Mouse (Mus musculus) layer of hippocampus, adult 6 months (tissue): ENCODE data around the gene Mdm4. TPM values are rescaled to one million over a fixed set of nuclear protein-coding genes. Genes with fewer than 3 reads are reported as not detected.

Source experiments
- long read RNA-seq, 2 experiments: library from polyadenylated mRNA; unstranded; transcript quantifications; one replicate each; pipeline ENCODE4 v2.0.0; 2019 to 2020
- microRNA-seq: library from miRNA; unstranded; fragments of <30 nt; microRNA quantifications from one replicate; pipeline ENCODE4 v1.2.0, GENCODE M21; 2020
- polyA plus RNA-seq: library from polyadenylated mRNA; unstranded; fragments of <200 nt; fragmentation: Nextera tagmentation; gene quantifications from 2 replicates; pipeline ENCODE4 v1.2.3, GENCODE M21; 2021

The Mdm4 gene
- 19.1 and 22.9 TPM in 2 replicates for polyA plus RNA-seq
- long read RNA-seq, experiment 1, partial matches to known transcripts: 10 of 16 reads
- long read RNA-seq, experiment 1, other reads (novel, unspliced or antisense): 5 of 16 reads
- long read RNA-seq, experiment 2, full-length matches to known transcripts: 14 of 49 reads
- long read RNA-seq, experiment 2, partial matches to known transcripts: 5 of 49 reads
- long read RNA-seq, experiment 2, other reads (novel, unspliced or antisense): 30 of 49 reads

GRCm38 (mm10) chr1:133030461-133030860 is at the start of gene Mdm4:
Gene Mdm4, minus strand, starts transcription at chr1:133030561.

GRCm38 (mm10) chr1:133045011-133045860 is 14.9 kb upstream of the Mdm4 start, which contains the start of gene Pik3c2b:
Gene Pik3c2b, plus strand, starts transcription at chr1:133045667.

Small RNAs within 50 kb of the gene (microRNA-seq; reads per million reads assigned to microRNA genes)
- gene Gm44300: not detected

Other genes with a start within 250 kb of the Mdm4 start
- gene Lrrn2, start 150.3 kb downstream of the Mdm4 start, polyA plus RNA-seq: 95.3 and 117 TPM in 2 replicates
- 2.6 and 3.5 TPM in 2 replicates for gene Pik3c2b, start 15.1 kb upstream of the Mdm4 start, polyA plus RNA-seq
- 7.4 and 9.0 TPM in 2 replicates for gene Ppp1r15b, start 100.6 kb upstream of the Mdm4 start, polyA plus RNA-seq
- gene Plekha6, start 133.6 kb upstream of the Mdm4 start, polyA plus RNA-seq: 4.4 TPM in 2 replicates